ENCODE assay signal across 27 mouse cellular contexts in genomic region chr7:65607003-65607402, GRCm38 (mm10). TPM values are rescaled to one million over a fixed set of nuclear protein-coding genes. Genes with fewer than 3 reads are reported as not detected.
DNase-seq lines count a peak whose midpoint lies in the region; ATAC-seq and TF ChIP-seq lines count a peak whose summit lies in the region.
"Had no signal": no experiment of that assay in that cellular context is flagged by ENCODE, and none has a peak within 500 bp of the region (broad histone marks: within the 10 kb centered on the region; RNA-seq: fewer than 3 reads in every experiment).

No protein-coding gene starts in this region.

- H3K4me2 ChIP-seq in midbrain, postnatal 0 days (ENCODE audit: low read depth, low read length, poor library complexity, severe bottlenecking) = no peak overlapping the region
- no peak overlapping the region for H3K4me2 ChIP-seq in midbrain, embryonic 11.5 days
- H3K4me2 ChIP-seq: heart, embryonic 12.5 days; hindbrain, embryonic 14.5 days; liver, embryonic 13.5 days; midbrain, embryonic 15.5 days had no signal

- ATAC-seq in frontal cortex, adult (ENCODE audit: low TSS enrichment) = peak; percentile 36; the same call in 1 of the 2 replicates
- no peak for ATAC-seq in midbrain, postnatal 0 days (ENCODE audit: low FRiP score)
- ATAC-seq in midbrain, embryonic 11.5 days (ENCODE audit: low FRiP score) = no peak
- no peak for ATAC-seq in granulocyte monocyte progenitor cell, adult 5-6 weeks (replicated peaks; ENCODE audit: poor library complexity, severe bottlenecking)
- ATAC-seq: intestine, postnatal 0 days; midbrain, embryonic 15.5 days; Patski had no signal

- WGBS in midbrain, postnatal 0 days = 52% methylated on average over 5 of the region's 5 CpGs
- WGBS in midbrain, embryonic 11.5 days = 83% methylated on average over 5 of the region's 5 CpGs

- no peak overlapping the region for H3K9ac ChIP-seq in midbrain, postnatal 0 days (replicated peaks; ENCODE audit: low read length, poor library complexity, severe bottlenecking)
- H3K9ac ChIP-seq in midbrain, embryonic 11.5 days (ENCODE audit: low read length) = no peak overlapping the region
- H3K9ac ChIP-seq: heart, embryonic 12.5 days; hindbrain, embryonic 14.5 days; liver, embryonic 13.5 days; midbrain, embryonic 15.5 days had no signal

- peaks cover 5% of the 10 kb centered on the region for H3K4me1 ChIP-seq in midbrain, postnatal 0 days (ENCODE audit: insufficient read depth, low read length)
- no peaks in the 10 kb centered on the region for H3K4me1 ChIP-seq in midbrain, embryonic 11.5 days (ENCODE audit: control insufficient read depth, insufficient read depth, low read length)
- H3K4me1 ChIP-seq: heart, embryonic 12.5 days; liver, embryonic 13.5 days; midbrain, embryonic 15.5 days had no signal

- no peak for DNase-seq in frontal cortex, postnatal 10 days (ENCODE audit: low spot score in 2 of 2)
- peak; percentile 39 for DNase-seq in layer of hippocampus, adult 9-11 months
- no peak for DNase-seq in layer of hippocampus, postnatal 25 days (ENCODE audit: extremely low spot score in 1 of 2, low spot score in 1 of 2)
- peak; percentile 49 for DNase-seq in midbrain, postnatal 0 days (ENCODE audit: low spot score)
- no peak for DNase-seq in midbrain, embryonic 11.5 days (ENCODE audit: low spot score, missing footprints)
- DNase-seq in forelimb bud, embryonic 11.5 days (ENCODE audit: low read depth, low spot score) = peak; percentile 12
- DNase-seq: adrenal gland, postnatal 36 days; B cell, adult 2 months; cerebellum, adult 18-20 months; cerebellum, postnatal 14 days; gastrocnemius, postnatal 14 days; heart, adult 18-20 months; heart, postnatal 10 days; kidney, postnatal 25 days; liver, embryonic 13.5 days; lung, adult 2 months; lung, postnatal 14 days; thymus, postnatal 14 days had no signal

- H3K27me3 ChIP-seq in midbrain, postnatal 0 days (ENCODE audit: insufficient read depth, low read length) = no peaks in the 10 kb centered on the region
- no peaks in the 10 kb centered on the region for H3K27me3 ChIP-seq in midbrain, embryonic 11.5 days (ENCODE audit: control insufficient read depth, insufficient read depth, low read length)
- H3K27me3 ChIP-seq: liver, embryonic 13.5 days; midbrain, embryonic 15.5 days; Patski had no signal

- no peak overlapping the region for H3K4me3 ChIP-seq in midbrain, postnatal 0 days (ENCODE audit: low read depth, low read length)
- no peak overlapping the region for H3K4me3 ChIP-seq in midbrain, embryonic 11.5 days (ENCODE audit: low read depth, low read length)
- H3K4me3 ChIP-seq: heart, embryonic 12.5 days; liver, embryonic 13.5 days; midbrain, embryonic 15.5 days had no signal

- no peaks in the 10 kb centered on the region for H3K9me3 ChIP-seq in midbrain, postnatal 0 days (ENCODE audit: low read length)
- no peaks in the 10 kb centered on the region for H3K9me3 ChIP-seq in midbrain, embryonic 11.5 days (ENCODE audit: control insufficient read depth, low read length)
- H3K9me3 ChIP-seq: G1E; heart, embryonic 12.5 days; liver, embryonic 13.5 days; midbrain, embryonic 15.5 days had no signal

- no peak for TF ChIP-seq CTCF in midbrain, postnatal 0 days (IDR thresholded peaks at IDR 0.05)

- no peak overlapping the region for H3K27ac ChIP-seq in midbrain, postnatal 0 days (ENCODE audit: low read depth, low read length)
- no peak overlapping the region for H3K27ac ChIP-seq in midbrain, embryonic 11.5 days (ENCODE audit: low read depth, low read length)
- H3K27ac ChIP-seq: hindbrain, embryonic 14.5 days; liver, embryonic 13.5 days; midbrain, embryonic 15.5 days; stomach, postnatal 0 days had no signal

- H3K36me3 ChIP-seq in midbrain, postnatal 0 days (ENCODE audit: insufficient read depth, low read length) = no peaks in the 10 kb centered on the region
- no peaks in the 10 kb centered on the region for H3K36me3 ChIP-seq in midbrain, embryonic 11.5 days (ENCODE audit: control insufficient read depth, insufficient read depth, low read length)
- H3K36me3 ChIP-seq: G1E; heart, embryonic 12.5 days; liver, embryonic 13.5 days; midbrain, embryonic 15.5 days had no signal

RNA-seq across cellular contexts. Expression of gene Tarsl2, which starts 37.7 kb away (rescaled TPM):
- 10 to 100 TPM; 36.2 to 36.7 TPM for total RNA-seq in layer of hippocampus, postnatal 25 days (2021)
- total RNA-seq in midbrain, postnatal 0 days (2014; rRNA removed) = 19.7 and 22.8 TPM in 2 replicates
- polyA plus RNA-seq in midbrain, postnatal 0 days (2015; fragmentation: Nextera tagmentation; extraction: Ambion mirVana) = 20.0 and 22.5 TPM in 2 replicates
- 11.7 and 12.0 TPM in 2 replicates for polyA plus RNA-seq in midbrain, embryonic 11.5 days (2014; fragmentation: Nextera tagmentation; extraction: Ambion mirVana)
- 8.8 and 9.0 TPM in 2 replicates for total RNA-seq in granulocyte monocyte progenitor cell, adult 5-6 weeks (2014; fragmentation: Nextera tagmentation)
- 16.9 and 26.7 TPM in 2 replicates for total RNA-seq in granulocyte monocyte progenitor cell, adult 5-6 weeks (2017)

Comparison
In these comparisons a context has a peak if more than half of its experiments do, and no peak if none do; other contexts are left out.
1. DNase-seq: peak in layer of hippocampus, adult 9-11 months (single experiment), midbrain, postnatal 0 days (single experiment) and forelimb bud, embryonic 11.5 days (single experiment); none in frontal cortex, postnatal 10 days (0 of 2), layer of hippocampus, postnatal 25 days (0 of 2) and midbrain, embryonic 11.5 days (single experiment).